Mouse (Mus musculus) bone marrow, adult 2 months (tissue): ENCODE measurements around the gene Pou3f1. TPM values are rescaled to one million over a fixed set of nuclear protein-coding genes. Genes with fewer than 3 reads are reported as not detected.

ENCODE experiments used
- H3K27ac ChIP-seq: fragments of 200-500 bp; 2 replicates; pipeline ENCODE4 v1.5.1; 2012; ENCODE audit warnings: low read depth, mild to moderate bottlenecking, control low read depth, inconsistent platforms, low read length; ENCODE audit not compliant: control insufficient read depth, poor library complexity, insufficient read depth
- H3K4me1 ChIP-seq: fragments of 200-500 bp; 2 replicates; pipeline ENCODE4 v1.6.1; 2011; ENCODE audit warnings: low read length; ENCODE audit not compliant: control insufficient read depth, insufficient read depth
- H3K4me3 ChIP-seq: fragments of 200-500 bp; replicated peaks from 2 replicates; pipeline ENCODE3; 2011; ENCODE audit warnings: mild to moderate bottlenecking, low read depth, low read length, control low read depth; ENCODE audit not compliant: control insufficient read depth
- CTCF ChIP-seq: fragments of 200-500 bp; IDR thresholded peaks from 2 replicates; pipeline ENCODE4 v1.5.1; 2011; ENCODE audit warnings: low read length, control low read depth; ENCODE audit not compliant: control insufficient read depth, insufficient read depth
- POLR2A ChIP-seq: fragments of 200-500 bp; IDR thresholded peaks from 2 replicates; pipeline ENCODE4 v1.6.1; 2011; ENCODE audit warnings: low read depth, mild to moderate bottlenecking, control low read depth, low read length, borderline replicate concordance; ENCODE audit not compliant: control insufficient read depth
- WGBS: fragments of 180-500 bp; shearing (Covaris S2); methylation state at CpG from one replicate; pipeline ENCODE4 v1.1.7; 2018; 5-methylcytosine and 5-hydroxymethylcytosine counted together
- polyA plus RNA-seq: library from polyadenylated mRNA; stranded (reverse); fragments of >200 nt; gene quantifications from 2 replicates; pipeline ENCODE4 v1.2.4, GENCODE M21; 2011; ENCODE audit warnings: low replicate concordance; ENCODE audit not compliant: missing spikeins, insufficient read depth, insufficient read length

The Pou3f1 gene
- polyA plus RNA-seq, 1 experiment: 2.9 TPM

DNA sequence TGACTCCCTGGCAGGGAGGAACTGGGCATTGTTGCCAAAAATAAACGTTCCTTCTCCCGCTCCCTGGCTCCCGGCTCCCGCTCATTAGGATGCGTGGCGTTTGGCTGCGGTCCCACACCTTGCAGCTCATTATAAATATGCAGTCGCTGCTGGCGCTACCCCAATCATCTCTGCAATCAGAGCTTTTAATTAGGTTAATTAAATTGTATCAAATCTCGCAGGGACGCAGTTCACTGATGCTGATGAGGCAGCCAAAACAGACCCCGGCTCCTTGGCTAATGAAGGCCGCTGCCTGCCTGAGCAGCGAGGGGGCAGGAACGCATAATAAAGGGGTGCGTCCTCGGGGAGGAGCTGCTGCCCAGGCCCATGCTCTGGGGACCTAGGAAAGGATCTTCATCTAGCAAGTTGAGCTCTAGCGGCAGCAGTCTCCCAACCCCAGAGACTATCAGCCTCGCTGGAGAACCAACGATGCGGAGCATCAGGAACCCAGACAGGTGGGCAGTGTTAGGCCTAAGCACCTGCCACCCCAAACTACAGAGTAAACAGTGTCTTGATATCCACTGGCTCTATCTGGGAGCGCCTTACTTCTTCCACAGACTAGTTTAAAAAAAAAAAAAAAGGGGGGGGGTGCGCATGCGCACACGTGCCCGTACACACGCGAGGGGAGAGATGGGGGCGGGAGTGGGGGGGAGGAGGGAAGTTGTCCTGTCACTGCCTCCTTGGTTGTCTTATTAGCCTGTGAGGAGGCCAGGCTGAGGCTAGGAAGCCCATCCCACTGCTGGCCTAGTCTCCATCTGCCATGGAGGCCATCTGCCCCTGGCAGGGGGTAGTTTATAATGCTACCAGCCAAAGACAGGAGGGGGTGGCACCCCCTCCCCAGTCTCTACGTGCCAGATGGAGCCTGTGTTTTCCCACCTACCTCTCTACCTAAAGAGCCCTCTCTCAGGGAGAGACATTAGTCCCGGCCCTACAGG is 16.0 kb downstream of the Pou3f1 start:
- H3K27ac ChIP-seq: no peak overlapping the region
- H3K4me3 ChIP-seq: no peak overlapping the region
- H3K4me1 ChIP-seq: no peaks in the 10 kb centered on the region
- TF ChIP-seq CTCF (no peak), POLR2A (no peak)
- 13% methylated on average over 31 of the region's 31 CpGs for WGBS

DNA sequence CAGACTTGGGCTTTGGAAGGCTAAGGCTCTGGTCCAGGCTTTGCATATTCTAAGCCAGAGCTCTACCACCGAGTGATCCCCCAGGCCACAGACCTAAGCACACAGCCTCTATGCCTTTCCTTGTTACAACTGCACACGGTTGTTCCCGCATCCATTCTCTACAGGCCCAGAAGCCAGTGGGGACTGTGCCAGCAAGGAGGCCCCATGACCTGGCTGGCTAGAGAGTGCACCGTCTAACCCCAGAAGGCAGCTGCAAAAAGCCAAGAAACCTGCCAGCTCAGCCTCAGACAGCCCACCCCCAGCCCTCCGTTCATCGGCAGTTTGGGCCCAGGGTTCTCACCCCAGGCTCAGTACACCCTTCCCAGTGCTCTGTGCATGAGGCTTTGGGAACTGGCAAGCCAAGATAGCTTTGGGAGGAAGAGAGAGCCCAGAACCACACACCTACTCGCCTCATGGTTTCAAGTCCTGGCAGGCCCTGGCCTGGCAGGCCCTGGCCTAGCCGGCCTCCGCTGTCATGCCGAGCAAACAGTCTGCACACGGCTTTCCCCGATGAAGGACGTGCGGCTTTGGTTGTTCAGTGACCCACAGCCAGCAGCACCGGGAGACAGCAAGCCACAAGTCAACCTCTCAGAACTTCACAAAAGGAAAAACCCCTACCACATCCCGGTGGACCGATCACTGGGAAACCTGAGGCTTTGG is 17.9 kb downstream of the Pou3f1 start:
- Histone ChIP-seq H3K4me3 (no peak overlapping the region), H3K27ac (no peak overlapping the region), H3K4me1 (no peaks in the 10 kb centered on the region)
- TF ChIP-seq POLR2A (no peak), CTCF (no peak)
- WGBS: 81% methylated on average over 17 of the region's 17 CpGs

DNA sequence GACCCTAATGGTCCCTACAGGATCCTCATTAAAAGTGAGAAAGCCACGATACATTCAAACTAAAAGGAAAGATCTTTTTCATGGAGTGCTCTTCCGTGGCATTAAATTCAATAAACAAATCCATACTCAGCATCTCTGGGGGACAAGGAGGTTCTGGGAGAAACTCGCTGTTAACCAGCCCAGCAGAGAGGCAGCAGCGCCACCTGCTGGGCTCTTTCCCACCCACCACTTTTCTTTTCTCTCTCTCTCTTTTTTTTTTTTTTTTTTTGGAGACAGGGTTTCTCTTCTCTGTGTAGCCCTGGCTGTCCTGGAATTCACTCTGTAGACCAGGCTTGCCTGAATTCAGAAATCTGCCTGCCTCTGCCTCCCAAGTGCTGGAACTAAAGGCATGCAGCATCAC is 18.4 kb downstream of the Pou3f1 start:
- Histone ChIP-seq H3K27ac (no peak overlapping the region), H3K4me1 (no peaks in the 10 kb centered on the region), H3K4me3 (no peak overlapping the region)
- WGBS: 10% methylated on average over 4 of the region's 4 CpGs
- TF ChIP-seq CTCF (peak; percentile 75), POLR2A (no peak)

DNA sequence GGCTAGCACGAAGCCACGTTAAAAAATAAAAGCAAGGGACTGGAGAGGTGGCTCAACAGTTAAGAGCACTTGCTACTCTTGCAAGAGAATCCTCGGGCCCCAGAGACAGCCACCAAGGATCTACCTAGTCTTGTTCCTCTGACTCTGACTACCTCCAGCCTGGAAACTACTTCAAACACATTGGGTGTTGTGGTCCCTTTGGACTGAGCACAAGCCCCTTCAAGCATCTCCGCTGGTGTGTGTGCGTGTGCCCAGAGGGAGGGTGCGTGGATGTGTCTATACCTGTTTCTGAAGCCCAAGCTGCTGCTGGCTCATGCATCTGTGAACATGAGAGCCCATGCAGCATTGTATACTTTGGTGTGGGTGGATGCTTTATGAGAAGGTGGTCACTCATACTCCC is 19.4 kb downstream of the Pou3f1 start:
- H3K4me1 ChIP-seq: no peaks in the 10 kb centered on the region
- H3K4me3 ChIP-seq: no peak overlapping the region
- TF ChIP-seq CTCF (no peak), POLR2A (no peak)
- no peak overlapping the region for H3K27ac ChIP-seq
- 87% methylated on average over 6 of the region's 6 CpGs for WGBS

DNA sequence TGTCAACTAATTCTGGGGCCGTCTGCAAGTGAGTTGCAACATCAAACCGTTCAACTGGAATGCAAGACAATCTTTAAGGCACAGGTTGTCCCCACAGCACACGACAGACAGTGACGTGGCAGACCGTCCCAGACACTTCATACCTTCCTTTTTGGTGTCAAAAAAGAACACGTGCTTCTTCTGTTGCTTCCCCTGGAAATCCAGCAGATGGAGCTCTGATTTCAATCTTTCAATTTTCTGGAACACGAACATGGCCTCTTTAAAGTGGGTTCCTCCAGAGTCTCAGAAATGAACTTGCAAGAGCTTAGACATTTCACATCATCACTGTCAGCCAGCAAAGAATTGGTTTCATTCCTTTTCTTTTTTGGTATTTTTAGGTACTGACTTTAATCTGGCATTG is 25.7 kb downstream of the Pou3f1 start:
- Histone ChIP-seq H3K27ac (no peak overlapping the region), H3K4me1 (no peaks in the 10 kb centered on the region), H3K4me3 (no peak overlapping the region)
- no peak for TF ChIP-seq CTCF
- TF ChIP-seq POLR2A: no peak
- 38% methylated on average over 7 of the region's 7 CpGs for WGBS

- Histone ChIP-seq H3K27ac (no peak overlapping the region), H3K4me1 (no peaks in the 10 kb centered on the region), H3K4me3 (no peak overlapping the region)
- no peak for TF ChIP-seq CTCF
- TF ChIP-seq POLR2A: no peak
- 56% methylated on average over 4 of the region's 4 CpGs for WGBS
Observed at GRCm38 (mm10) chr4:124683474-124683873, 26.9 kb downstream of the Pou3f1 start.

DNA sequence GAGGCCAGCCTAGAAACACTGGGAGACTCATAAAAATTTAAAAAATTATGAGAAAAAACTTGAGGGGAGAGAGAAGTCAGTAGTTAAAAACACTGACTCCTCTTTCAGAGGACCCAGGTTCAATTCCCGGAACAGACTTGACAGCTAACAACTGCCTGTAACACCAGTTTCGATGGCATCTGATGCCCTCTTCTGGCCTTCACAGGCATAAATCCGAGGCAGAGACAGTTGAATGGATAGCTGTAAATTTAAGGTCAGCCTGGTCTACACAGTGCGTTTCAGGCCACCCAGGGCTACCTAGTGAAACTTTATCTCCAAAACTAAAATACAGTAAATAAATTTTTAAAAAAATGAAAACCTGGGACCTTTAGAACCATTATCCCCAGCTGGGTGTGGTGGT is 28.4 kb downstream of the Pou3f1 start:
- no peak overlapping the region for H3K27ac ChIP-seq
- no peaks in the 10 kb centered on the region for H3K4me1 ChIP-seq
- no peak overlapping the region for H3K4me3 ChIP-seq
- TF ChIP-seq CTCF (no peak), POLR2A (no peak)
- 77% methylated on average over 4 of the region's 4 CpGs for WGBS

GRCm38 (mm10) chr4:124685453-124685852 is 28.8 kb downstream of the Pou3f1 start:
- H3K27ac ChIP-seq: no peak overlapping the region
- no peak for TF ChIP-seq CTCF
- TF ChIP-seq POLR2A: no peak
- 77% methylated on average over 8 of the region's 8 CpGs for WGBS

GRCm38 (mm10) chr4:124685897-124686402 is 29.3 kb downstream of the Pou3f1 start:
- TF ChIP-seq CTCF: no peak
- no peak for TF ChIP-seq POLR2A
- Histone ChIP-seq H3K4me3 (no peak overlapping the region), H3K27ac (no peak overlapping the region), H3K4me1 (no peaks in the 10 kb centered on the region)
- 64% methylated on average over 8 of the region's 8 CpGs for WGBS

More at GRCm38 (mm10) chr4:124685453-124685852, 28.8 kb downstream of the Pou3f1 start:
- Histone ChIP-seq H3K4me1 (no peaks in the 10 kb centered on the region), H3K4me3 (no peak overlapping the region)
